Mouse (Mus musculus): ENCODE measurements around the gene Syt14. TPM values are rescaled to one million over a fixed set of nuclear protein-coding genes. Genes with fewer than 3 reads are reported as not detected.

The Syt14 gene
- total RNA-seq, 1 experiment: 8.5 TPM

DNA sequence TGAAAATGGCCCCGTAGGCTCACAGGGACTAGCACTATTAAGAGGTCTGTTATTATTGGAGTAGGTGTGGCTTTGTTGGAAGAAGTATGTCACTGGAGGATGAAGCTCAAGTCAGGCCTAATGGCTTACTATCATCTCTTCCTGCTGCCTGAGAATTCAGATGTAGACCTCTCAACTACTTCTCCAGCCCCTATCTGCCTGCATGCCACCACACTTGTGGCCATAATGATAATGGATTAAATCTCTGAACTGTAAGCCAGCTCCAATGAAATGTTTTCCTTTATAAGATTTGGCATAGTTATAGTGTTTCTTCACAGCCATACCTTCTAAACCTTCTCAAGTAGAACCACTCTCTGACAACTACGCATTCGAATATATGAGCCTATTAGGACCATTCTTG is 27.0 kb upstream of the Syt14 start:
- in situ Hi-C loops (cut with MboI; ENCODE audit: low sequenced_read_pairs in 2 of 2, unreplicated experiment in 2 of 2): no loop called here

GRCm38 (mm10) chr1:193060167-193060566 is 24.6 kb upstream of the Syt14 start:
- in situ Hi-C loops (cut with MboI; ENCODE audit: low sequenced_read_pairs in 2 of 2, unreplicated experiment in 2 of 2): no loop called here
- Histone ChIP-seq H3K4me3 (ENCODE audit: insufficient read depth in 1 of 2, low read depth in 1 of 2, low read length in 2 of 2, poor library complexity in 1 of 2, severe bottlenecking in 1 of 2) (no peak overlapping the region), H3K4me1 (ENCODE audit: control insufficient read depth in 2 of 2, insufficient read depth in 2 of 2, low read length in 2 of 2, poor library complexity in 1 of 2) (no peaks in the 10 kb centered on the region), H3K9me3 (ENCODE audit: control insufficient read depth, insufficient read depth, low read depth, low read length) (no peaks in the 10 kb centered on the region), H3K9ac (ENCODE audit: insufficient read depth, low read depth, low read length, poor library complexity, severe bottlenecking) (no peak overlapping the region), H3K27ac (ENCODE audit: insufficient read depth, low read depth, low read length, poor library complexity, severe bottlenecking) (no peak overlapping the region), H3K36me3 (ENCODE audit: control insufficient read depth, insufficient read depth, low read length, poor library complexity, severe bottlenecking) (no peaks in the 10 kb centered on the region)
- no peak for DNase-seq (ENCODE audit: low read depth, low spot score)
- TF ChIP-seq MAFK (IDR thresholded peaks at IDR 0.05; ENCODE audit: insufficient read depth, low read depth, low read length) (no peak), ZNF384 (IDR thresholded peaks at IDR 0.05; ENCODE audit: low read depth, low read length) (no peak), HCFC1 (IDR thresholded peaks at IDR 0.05; ENCODE audit: borderline replicate concordance, insufficient read depth, low read length) (no peak)

More for the DNA sequence above, 27.0 kb upstream of the Syt14 start:
- no peak overlapping the region for H3K4me3 ChIP-seq (ENCODE audit: insufficient read depth in 1 of 2, low read depth in 1 of 2, low read length in 2 of 2, poor library complexity in 1 of 2, severe bottlenecking in 1 of 2)
- DNase-seq (ENCODE audit: low read depth, low spot score): no peak
- H3K4me1 ChIP-seq (ENCODE audit: control insufficient read depth in 2 of 2, insufficient read depth in 2 of 2, low read length in 2 of 2, poor library complexity in 1 of 2): no peaks in the 10 kb centered on the region
- H3K27ac ChIP-seq (ENCODE audit: insufficient read depth, low read depth, low read length, poor library complexity, severe bottlenecking): no peak overlapping the region
- no peak for TF ChIP-seq ZNF384 (IDR thresholded peaks at IDR 0.05; ENCODE audit: low read depth, low read length)
- TF ChIP-seq CHD2 (IDR thresholded peaks at IDR 0.05; ENCODE audit: low read depth, low read length): no peak
- no peak for TF ChIP-seq ZC3H11A (IDR thresholded peaks at IDR 0.05; ENCODE audit: borderline replicate concordance, low read depth, low read length)
- TF ChIP-seq HCFC1 (IDR thresholded peaks at IDR 0.05; ENCODE audit: borderline replicate concordance, insufficient read depth, low read length): no peak
- no peak for TF ChIP-seq MAFK (IDR thresholded peaks at IDR 0.05; ENCODE audit: insufficient read depth, low read depth, low read length)
- no peaks in the 10 kb centered on the region for H3K36me3 ChIP-seq (ENCODE audit: control insufficient read depth, insufficient read depth, low read length, poor library complexity, severe bottlenecking)
- no peaks in the 10 kb centered on the region for H3K9me3 ChIP-seq (ENCODE audit: control insufficient read depth, insufficient read depth, low read depth, low read length)
- H3K9ac ChIP-seq (ENCODE audit: insufficient read depth, low read depth, low read length, poor library complexity, severe bottlenecking): no peak overlapping the region

DNA sequence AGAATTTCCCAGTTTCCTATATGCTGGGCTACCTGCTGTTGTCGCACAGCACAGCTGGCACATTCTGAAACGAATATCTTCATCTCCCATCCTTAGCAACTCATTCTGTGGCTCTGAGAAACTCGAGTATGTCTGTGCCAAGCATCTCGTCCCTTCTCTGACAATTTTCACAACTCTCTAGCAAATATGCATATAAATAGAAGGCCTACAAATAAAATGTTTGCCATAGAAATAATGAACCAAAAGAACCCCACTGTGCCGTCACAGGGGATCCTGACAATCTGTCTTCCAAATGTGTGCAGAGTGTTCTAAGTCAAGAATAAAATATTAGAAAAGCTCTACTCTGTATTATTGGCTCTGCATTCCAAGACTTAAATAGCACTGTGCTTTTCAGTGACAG is 24.0 kb upstream of the Syt14 start:
- Histone ChIP-seq H3K9me3 (ENCODE audit: control insufficient read depth, insufficient read depth, low read depth, low read length) (no peaks in the 10 kb centered on the region), H3K9ac (ENCODE audit: insufficient read depth, low read depth, low read length, poor library complexity, severe bottlenecking) (no peak overlapping the region), H3K4me1 (ENCODE audit: control insufficient read depth in 2 of 2, insufficient read depth in 2 of 2, low read length in 2 of 2, poor library complexity in 1 of 2) (no peaks in the 10 kb centered on the region), H3K27ac (ENCODE audit: insufficient read depth, low read depth, low read length, poor library complexity, severe bottlenecking) (no peak overlapping the region), H3K36me3 (ENCODE audit: control insufficient read depth, insufficient read depth, low read length, poor library complexity, severe bottlenecking) (no peaks in the 10 kb centered on the region), H3K4me3 (ENCODE audit: insufficient read depth in 1 of 2, low read depth in 1 of 2, low read length in 2 of 2, poor library complexity in 1 of 2, severe bottlenecking in 1 of 2) (no peak overlapping the region)
- TF ChIP-seq ZC3H11A (IDR thresholded peaks at IDR 0.05; ENCODE audit: borderline replicate concordance, low read depth, low read length) (no peak), MAFK (IDR thresholded peaks at IDR 0.05; ENCODE audit: insufficient read depth, low read depth, low read length) (no peak), HCFC1 (IDR thresholded peaks at IDR 0.05; ENCODE audit: borderline replicate concordance, insufficient read depth, low read length) (no peak), ZNF384 (IDR thresholded peaks at IDR 0.05; ENCODE audit: low read depth, low read length) (no peak), CHD2 (IDR thresholded peaks at IDR 0.05; ENCODE audit: low read depth, low read length) (no peak)
- no peak for DNase-seq (ENCODE audit: low read depth, low spot score)
- in situ Hi-C loops (cut with MboI; ENCODE audit: low sequenced_read_pairs in 2 of 2, unreplicated experiment in 2 of 2): no loop called here

DNA sequence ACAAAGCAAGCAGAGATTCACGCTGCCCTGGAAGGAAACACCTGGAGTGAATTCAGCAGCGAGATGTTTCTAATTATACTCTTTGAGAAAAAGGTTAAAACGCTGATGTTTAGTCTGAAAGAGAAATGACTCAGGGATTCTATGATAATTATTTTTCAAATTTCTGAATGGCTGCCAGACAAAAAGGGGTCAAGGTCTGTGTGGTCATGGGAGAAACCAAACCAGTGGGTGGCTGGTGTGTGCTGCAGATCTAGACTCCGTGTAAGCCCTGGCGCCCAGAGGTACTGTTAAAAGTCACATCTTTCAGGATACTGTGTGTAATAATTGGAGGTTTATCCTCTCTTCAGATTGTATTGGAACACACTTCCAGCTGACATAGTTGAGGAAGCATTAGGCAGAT is 18.8 kb upstream of the Syt14 start:
- no peaks in the 10 kb centered on the region for H3K9me3 ChIP-seq (ENCODE audit: control insufficient read depth, insufficient read depth, low read depth, low read length)

GRCm38 (mm10) chr1:193053065-193053464 is 17.5 kb upstream of the Syt14 start:
- in situ Hi-C loops (cut with MboI; ENCODE audit: low sequenced_read_pairs in 2 of 2, unreplicated experiment in 2 of 2): no loop called here
- H3K27ac ChIP-seq (ENCODE audit: insufficient read depth, low read depth, low read length, poor library complexity, severe bottlenecking): no peak overlapping the region
- no peak for TF ChIP-seq HCFC1 (IDR thresholded peaks at IDR 0.05; ENCODE audit: borderline replicate concordance, insufficient read depth, low read length)
- no peak for TF ChIP-seq ZC3H11A (IDR thresholded peaks at IDR 0.05; ENCODE audit: borderline replicate concordance, low read depth, low read length)
- no peak for TF ChIP-seq CHD2 (IDR thresholded peaks at IDR 0.05; ENCODE audit: low read depth, low read length)
- TF ChIP-seq ZNF384 (IDR thresholded peaks at IDR 0.05; ENCODE audit: low read depth, low read length): no peak
- no peak for TF ChIP-seq MAFK (IDR thresholded peaks at IDR 0.05; ENCODE audit: insufficient read depth, low read depth, low read length)
- no peaks in the 10 kb centered on the region for H3K9me3 ChIP-seq (ENCODE audit: control insufficient read depth, insufficient read depth, low read depth, low read length)
- no peak overlapping the region for H3K4me3 ChIP-seq (ENCODE audit: insufficient read depth in 1 of 2, low read depth in 1 of 2, low read length in 2 of 2, poor library complexity in 1 of 2, severe bottlenecking in 1 of 2)
- no peaks in the 10 kb centered on the region for H3K36me3 ChIP-seq (ENCODE audit: control insufficient read depth, insufficient read depth, low read length, poor library complexity, severe bottlenecking)
- H3K9ac ChIP-seq (ENCODE audit: insufficient read depth, low read depth, low read length, poor library complexity, severe bottlenecking): no peak overlapping the region
- DNase-seq (ENCODE audit: low read depth, low spot score): no peak
- no peaks in the 10 kb centered on the region for H3K4me1 ChIP-seq (ENCODE audit: control insufficient read depth in 2 of 2, insufficient read depth in 2 of 2, low read length in 2 of 2, poor library complexity in 1 of 2)

More for the DNA sequence above, 18.8 kb upstream of the Syt14 start:
- H3K27ac ChIP-seq (ENCODE audit: insufficient read depth, low read depth, low read length, poor library complexity, severe bottlenecking): no peak overlapping the region
- TF ChIP-seq ZC3H11A (IDR thresholded peaks at IDR 0.05; ENCODE audit: borderline replicate concordance, low read depth, low read length): no peak
- no peak for TF ChIP-seq HCFC1 (IDR thresholded peaks at IDR 0.05; ENCODE audit: borderline replicate concordance, insufficient read depth, low read length)
- TF ChIP-seq CHD2 (IDR thresholded peaks at IDR 0.05; ENCODE audit: low read depth, low read length): no peak
- no peak for TF ChIP-seq MAFK (IDR thresholded peaks at IDR 0.05; ENCODE audit: insufficient read depth, low read depth, low read length)
- no peak for TF ChIP-seq ZNF384 (IDR thresholded peaks at IDR 0.05; ENCODE audit: low read depth, low read length)
- H3K4me1 ChIP-seq (ENCODE audit: control insufficient read depth in 2 of 2, insufficient read depth in 2 of 2, low read length in 2 of 2, poor library complexity in 1 of 2): no peaks in the 10 kb centered on the region
- H3K36me3 ChIP-seq (ENCODE audit: control insufficient read depth, insufficient read depth, low read length, poor library complexity, severe bottlenecking): no peaks in the 10 kb centered on the region
- no peak overlapping the region for H3K9ac ChIP-seq (ENCODE audit: insufficient read depth, low read depth, low read length, poor library complexity, severe bottlenecking)
- H3K4me3 ChIP-seq (ENCODE audit: insufficient read depth in 1 of 2, low read depth in 1 of 2, low read length in 2 of 2, poor library complexity in 1 of 2, severe bottlenecking in 1 of 2): no peak overlapping the region
- in situ Hi-C loops (cut with MboI; ENCODE audit: low sequenced_read_pairs in 2 of 2, unreplicated experiment in 2 of 2): no loop called here
- no peak for DNase-seq (ENCODE audit: low read depth, low spot score)

Data from ES-E14 (cell line).